Mouse (Mus musculus): ENCODE results near the gene Csn3. TPM values are rescaled to one million over a fixed set of nuclear protein-coding genes. Genes with fewer than 3 reads are reported as not detected.

Csn3 gene
- polyA plus RNA-seq (2015; fragmentation: Illumina TruSeq; extraction: RNeasy Lipid Tissue Mini Kit (QIAGEN cat#74804); ENCODE audit: insufficient read depth, low read depth, low replicate concordance) = not detected

DNA sequence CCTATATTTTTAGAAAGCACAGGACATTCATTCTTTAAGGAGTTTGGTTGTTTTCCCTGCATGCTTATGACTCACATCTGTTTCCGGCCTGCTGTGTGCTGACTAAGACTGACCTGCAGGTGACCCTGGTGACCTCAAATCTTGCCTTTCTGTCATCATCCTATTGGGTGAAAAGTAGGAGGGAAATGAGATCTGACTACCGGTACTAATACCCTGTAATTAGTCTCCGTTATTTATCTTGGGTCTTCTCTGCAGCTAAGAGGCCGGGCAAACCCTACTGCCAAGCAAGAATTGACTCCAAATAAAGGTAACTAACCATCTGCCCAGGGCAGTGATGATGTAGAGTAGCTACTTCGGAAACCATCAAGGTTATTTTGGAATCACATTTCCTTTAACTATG, at the start of gene Csn3:
TSS of gene Csn3 (plus strand) at position 208 of the 400 bp plus-strand sequence.

GRCm38 (mm10) chr5:87884729-87885128, 40.6 kb upstream of the Csn3 start, which contains the start of gene Odam:
TSS of gene Odam (plus strand) at chr5:87885029.

DNA sequence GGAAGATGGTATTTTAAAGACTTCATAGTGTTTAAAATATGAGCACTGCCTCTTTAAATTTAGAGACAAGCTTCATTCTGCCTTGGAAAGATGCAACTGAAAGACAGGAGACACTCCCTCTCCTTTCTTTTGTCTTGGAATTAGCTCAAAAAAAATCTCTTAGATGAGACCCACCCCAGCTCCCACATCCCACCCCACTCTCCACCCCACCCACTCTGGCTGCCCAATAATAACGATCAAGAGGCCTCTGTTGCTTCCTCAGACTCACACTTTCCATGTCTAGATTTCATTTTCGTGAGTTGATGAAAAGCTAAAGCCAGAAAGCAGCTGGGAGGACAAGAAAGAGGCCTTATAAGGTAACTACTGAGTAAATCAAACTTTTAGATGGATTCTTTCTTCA, 43.8 kb downstream of the Csn3 start, which contains the start of the genes 2310003L06Rik and Gm28434:
TSS of gene 2310003L06Rik (plus strand) at position 259 of the 400 bp plus-strand sequence.
TSS of gene Gm28434 (plus strand) at position 317 of the 400 bp plus-strand sequence.

DNA sequence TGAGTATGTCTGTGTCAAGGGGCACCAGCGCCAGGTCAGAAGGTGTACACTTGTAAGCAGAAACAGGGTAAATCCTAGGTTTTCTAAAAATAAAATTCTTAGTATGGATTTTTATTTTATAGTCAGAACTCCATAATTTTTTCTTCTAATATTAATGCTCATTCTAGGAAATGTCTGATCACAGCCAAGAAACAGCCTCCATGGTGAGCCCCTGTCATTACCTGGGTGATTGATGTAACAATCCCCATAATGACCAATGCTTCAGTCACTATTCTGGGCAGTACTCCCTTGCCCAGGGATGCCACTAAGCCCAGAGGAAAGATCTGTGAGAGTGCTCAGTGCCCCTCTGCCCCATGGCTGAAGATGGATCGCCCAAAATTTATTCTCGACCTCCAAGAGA, 53.8 kb downstream of the Csn3 start, which contains the start of gene Cabs1:
TSS of gene Cabs1 (plus strand) at position 301 of the 400 bp plus-strand sequence.

Other genes starting within 250 kb of the Csn3 start
- gene Csn2, start 225.9 kb upstream of the Csn3 start, polyA plus RNA-seq (2015; fragmentation: Illumina TruSeq; extraction: RNeasy Lipid Tissue Mini Kit (QIAGEN cat#74804); ENCODE audit: insufficient read depth, low read depth, low replicate concordance) = not detected
- not detected for gene Csn1s2a, start 151.0 kb upstream of the Csn3 start, polyA plus RNA-seq (2015; fragmentation: Illumina TruSeq; extraction: RNeasy Lipid Tissue Mini Kit (QIAGEN cat#74804); ENCODE audit: insufficient read depth, low read depth, low replicate concordance)
- not detected for gene Csn1s2b, start 117.5 kb upstream of the Csn3 start, polyA plus RNA-seq (2015; fragmentation: Illumina TruSeq; extraction: RNeasy Lipid Tissue Mini Kit (QIAGEN cat#74804); ENCODE audit: insufficient read depth, low read depth, low replicate concordance)
- not detected for gene Prr27, start 99.9 kb upstream of the Csn3 start, polyA plus RNA-seq (2015; fragmentation: Illumina TruSeq; extraction: RNeasy Lipid Tissue Mini Kit (QIAGEN cat#74804); ENCODE audit: insufficient read depth, low read depth, low replicate concordance)
- gene Odam, start 40.5 kb upstream of the Csn3 start, polyA plus RNA-seq (2015; fragmentation: Illumina TruSeq; extraction: RNeasy Lipid Tissue Mini Kit (QIAGEN cat#74804); ENCODE audit: insufficient read depth, low read depth, low replicate concordance) = not detected
- not detected for gene 2310003L06Rik, start 43.9 kb downstream of the Csn3 start, polyA plus RNA-seq (2015; fragmentation: Illumina TruSeq; extraction: RNeasy Lipid Tissue Mini Kit (QIAGEN cat#74804); ENCODE audit: insufficient read depth, low read depth, low replicate concordance)
- not detected for gene Gm28434, start 43.9 kb downstream of the Csn3 start, polyA plus RNA-seq (2015; fragmentation: Illumina TruSeq; extraction: RNeasy Lipid Tissue Mini Kit (QIAGEN cat#74804); ENCODE audit: insufficient read depth, low read depth, low replicate concordance)
- not detected for gene Cabs1, start 53.9 kb downstream of the Csn3 start, polyA plus RNA-seq (2015; fragmentation: Illumina TruSeq; extraction: RNeasy Lipid Tissue Mini Kit (QIAGEN cat#74804); ENCODE audit: insufficient read depth, low read depth, low replicate concordance)
- not detected for gene Smr3a, start 77.0 kb downstream of the Csn3 start, polyA plus RNA-seq (2015; fragmentation: Illumina TruSeq; extraction: RNeasy Lipid Tissue Mini Kit (QIAGEN cat#74804); ENCODE audit: insufficient read depth, low read depth, low replicate concordance)
- not detected for gene Smr2, start 161.0 kb downstream of the Csn3 start, polyA plus RNA-seq (2015; fragmentation: Illumina TruSeq; extraction: RNeasy Lipid Tissue Mini Kit (QIAGEN cat#74804); ENCODE audit: insufficient read depth, low read depth, low replicate concordance)
- not detected for gene Gm11116, start 186.0 kb downstream of the Csn3 start, polyA plus RNA-seq (2015; fragmentation: Illumina TruSeq; extraction: RNeasy Lipid Tissue Mini Kit (QIAGEN cat#74804); ENCODE audit: insufficient read depth, low read depth, low replicate concordance)
- gene Gm11115, start 228.5 kb downstream of the Csn3 start, polyA plus RNA-seq (2015; fragmentation: Illumina TruSeq; extraction: RNeasy Lipid Tissue Mini Kit (QIAGEN cat#74804); ENCODE audit: insufficient read depth, low read depth, low replicate concordance) = not detected

Data from pancreas, adult 10 weeks (tissue).